Mouse (Mus musculus) midbrain, embryonic 16.5 days (tissue): ENCODE measurements around the gene Bscl2. TPM values are rescaled to one million over a fixed set of nuclear protein-coding genes. Genes with fewer than 3 reads are reported as not detected.

Experiments
- ATAC-seq: fragments of 200-750 bp; cut with Nextera tagmentation; 2 replicates; pipeline ENCODE4 v1.8.0; 2017; ENCODE audit warnings: moderate TSS enrichment
- H3K27ac ChIP-seq: fragments of 300-500 bp; sonication (generic); 2 replicates; pipeline ENCODE4 v1.5.1; 2014; ENCODE audit warnings: mild to moderate bottlenecking, low read length, mixed read lengths
- H3K27me3 ChIP-seq: fragments of 300-500 bp; sonication (generic); 2 replicates; pipeline ENCODE4 v1.6.1; 2014; ENCODE audit warnings: low read depth, low read length, mixed read lengths; ENCODE audit not compliant: control insufficient read depth, insufficient read depth
- H3K36me3 ChIP-seq: fragments of 300-500 bp; sonication (generic); 2 replicates; pipeline ENCODE4 v1.6.1; 2014; ENCODE audit warnings: mild to moderate bottlenecking, low read length, moderate library complexity, mixed read lengths; ENCODE audit not compliant: control insufficient read depth, insufficient read depth
- H3K4me1 ChIP-seq: fragments of 300-500 bp; sonication (generic); 2 replicates; pipeline ENCODE4 v1.6.1; 2014; ENCODE audit warnings: mild to moderate bottlenecking, low read length, mixed read lengths; ENCODE audit not compliant: control insufficient read depth, insufficient read depth
- H3K4me2 ChIP-seq: fragments of 300-500 bp; sonication (generic); 2 replicates; pipeline ENCODE4 v1.6.1; 2014; ENCODE audit warnings: mild to moderate bottlenecking, low read length, mixed read lengths
- H3K4me3 ChIP-seq: fragments of 300-500 bp; sonication (generic); 2 replicates; pipeline ENCODE4 v1.5.1; 2014; ENCODE audit warnings: low read depth, mild to moderate bottlenecking, low read length, moderate library complexity, mixed read lengths
- H3K9ac ChIP-seq: fragments of 300-500 bp; sonication (generic); 2 replicates; pipeline ENCODE4 v1.6.1; 2014; ENCODE audit warnings: low read depth, low read length, mixed read lengths
- H3K9me3 ChIP-seq: fragments of 300-500 bp; sonication (generic); replicated peaks from 2 replicates; pipeline ENCODE4 v1.6.1; 2014; ENCODE audit warnings: mild to moderate bottlenecking, low read length, mixed read lengths; ENCODE audit not compliant: control insufficient read depth, poor library complexity, severe bottlenecking
- WGBS: fragments of 180-500 bp; shearing (Covaris S2); extraction: QIAGEN DNeasy Blood & Tissue Kit; methylation state at CpG from one replicate; pipeline ENCODE4 v1.1.7; 2014; 5-methylcytosine and 5-hydroxymethylcytosine counted together
- polyA plus RNA-seq: library from polyadenylated mRNA; unstranded; fragments of >200 nt; fragmentation: Nextera tagmentation; extraction: Ambion mirVana; gene quantifications from 2 replicates; pipeline ENCODE4 v1.2.1, GENCODE M21; 2015

Gene Bscl2
- polyA plus RNA-seq, 1 experiment from 2014 or later: 105 TPM

- H3K4me3 ChIP-seq: peak overlapping the region; percentile 67
- no peaks in the 10 kb centered on the region for H3K9me3 ChIP-seq
- whole genome bisulfite sequencing: 10% methylated on average over 29 of the region's 29 CpGs
- H3K27me3 ChIP-seq: no peaks in the 10 kb centered on the region
- H3K27ac ChIP-seq: peak overlapping the region; percentile 95
- peak overlapping the region; percentile 87 for H3K4me2 ChIP-seq
- ATAC-seq: peak; percentile 36
- peak overlapping the region; percentile 92 for H3K9ac ChIP-seq
- peaks cover 11% of the 10 kb centered on the region for H3K4me1 ChIP-seq
- H3K36me3 ChIP-seq: peaks cover 5% of the 10 kb centered on the region
Observed at GRCm38 (mm10) chr19:8839908-8840791, 2.9 kb downstream of the Bscl2 start.

DNA sequence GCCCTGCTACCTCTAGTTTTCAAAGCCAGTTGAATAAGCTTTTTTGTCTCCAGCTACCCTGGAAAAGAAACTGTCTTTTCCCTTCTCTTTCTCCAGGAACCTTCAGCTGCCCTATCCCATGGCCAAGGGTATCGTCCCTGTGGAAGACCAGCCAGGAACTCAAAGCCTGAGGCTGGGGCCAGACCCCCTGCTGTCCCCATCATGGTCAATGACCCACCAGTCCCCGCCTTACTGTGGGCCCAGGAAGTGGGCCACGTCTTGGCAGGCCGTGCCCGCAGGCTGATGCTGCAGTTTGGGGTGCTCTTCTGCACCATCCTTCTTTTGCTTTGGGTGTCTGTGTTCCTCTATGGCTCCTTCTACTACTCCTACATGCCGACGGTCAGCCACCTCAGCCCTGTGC lies 3.7 kb downstream of the Bscl2 start:
- peak overlapping the region; percentile 92 for H3K9ac ChIP-seq
- H3K27me3 ChIP-seq: no peaks in the 10 kb centered on the region
- peaks cover 7% of the 10 kb centered on the region for H3K36me3 ChIP-seq
- no peak for ATAC-seq
- peak overlapping the region; percentile 95 for H3K27ac ChIP-seq
- 91% methylated on average over 7 of the region's 7 CpGs for WGBS
- H3K4me1 ChIP-seq: peaks cover 11% of the 10 kb centered on the region
- peak overlapping the region; percentile 67 for H3K4me3 ChIP-seq
- H3K9me3 ChIP-seq: no peaks in the 10 kb centered on the region
- peak overlapping the region; percentile 87 for H3K4me2 ChIP-seq

DNA sequence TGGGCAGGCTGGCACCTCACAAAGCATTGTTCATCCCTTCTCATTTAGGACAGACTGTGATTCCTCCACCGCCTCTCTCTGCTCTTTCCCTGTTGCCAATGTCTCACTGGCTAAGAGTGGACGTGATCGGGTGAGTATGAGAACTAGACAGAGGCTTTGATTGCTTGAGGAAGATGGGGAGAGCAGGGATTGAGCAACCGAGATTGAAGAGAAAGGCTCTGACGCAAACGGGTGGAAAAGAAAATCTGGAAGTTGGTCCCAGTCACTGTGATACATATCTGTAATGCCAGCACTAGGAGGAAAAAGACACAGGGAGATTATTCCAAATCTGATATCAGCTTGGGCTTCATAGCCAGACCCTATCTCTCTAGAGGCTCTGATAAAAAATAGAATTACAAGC lies 5.7 kb downstream of the Bscl2 start:
- Histone ChIP-seq H3K4me2 (no peak overlapping the region), H3K9me3 (no peaks in the 10 kb centered on the region), H3K27ac (no peak overlapping the region), H3K4me3 (no peak overlapping the region), H3K36me3 (peaks cover 19% of the 10 kb centered on the region), H3K9ac (no peak overlapping the region), H3K4me1 (peaks cover 11% of the 10 kb centered on the region), H3K27me3 (no peaks in the 10 kb centered on the region)
- WGBS: 87% methylated on average over 6 of the region's 6 CpGs
- no peak for ATAC-seq

DNA sequence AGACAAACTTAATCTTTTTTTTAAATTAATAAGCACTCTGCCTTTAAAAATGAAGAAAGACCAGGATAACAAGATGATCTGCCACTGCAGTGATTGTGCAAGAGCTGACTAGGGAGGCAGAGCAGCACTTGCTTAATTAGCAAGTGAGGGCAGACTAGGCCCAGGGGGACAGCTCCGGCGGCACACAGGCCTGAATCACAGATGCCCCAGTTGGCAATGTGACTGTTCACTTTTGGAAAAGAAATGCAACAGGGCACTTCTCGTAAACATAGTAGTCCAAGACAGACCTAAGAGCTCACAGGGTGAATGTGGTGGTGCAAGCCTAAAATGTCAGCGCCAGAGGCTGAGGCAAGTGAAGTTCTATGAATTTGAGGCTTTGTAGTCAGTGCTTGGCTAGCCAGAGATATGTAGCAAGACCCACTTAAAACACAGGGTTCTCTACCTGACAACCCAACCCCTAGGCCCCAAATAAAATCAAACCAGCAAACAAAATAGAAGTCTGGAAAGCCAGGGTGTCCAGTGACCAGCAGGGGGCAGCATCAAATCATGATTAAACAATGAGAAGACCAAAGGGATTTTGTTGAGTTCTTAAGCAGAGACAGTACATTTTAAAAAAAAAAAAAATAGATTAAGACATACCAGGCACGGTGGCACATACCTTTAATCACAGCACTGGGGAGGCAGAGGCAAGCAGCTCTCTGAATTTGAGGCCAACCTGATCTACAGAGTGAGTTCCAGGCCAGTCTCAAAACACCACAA lies 7.3 kb downstream of the Bscl2 start:
- no peak for ATAC-seq
- 53% methylated on average over 5 of the region's 5 CpGs for WGBS
- H3K4me1 ChIP-seq: peaks cover 11% of the 10 kb centered on the region
- no peaks in the 10 kb centered on the region for H3K9me3 ChIP-seq
- no peak overlapping the region for H3K4me2 ChIP-seq
- peak overlapping the region; percentile 39; the same call in 1 of the 2 replicates for H3K9ac ChIP-seq
- no peak overlapping the region for H3K27ac ChIP-seq
- H3K4me3 ChIP-seq: no peak overlapping the region
- peaks cover 28% of the 10 kb centered on the region for H3K36me3 ChIP-seq
- no peaks in the 10 kb centered on the region for H3K27me3 ChIP-seq

DNA sequence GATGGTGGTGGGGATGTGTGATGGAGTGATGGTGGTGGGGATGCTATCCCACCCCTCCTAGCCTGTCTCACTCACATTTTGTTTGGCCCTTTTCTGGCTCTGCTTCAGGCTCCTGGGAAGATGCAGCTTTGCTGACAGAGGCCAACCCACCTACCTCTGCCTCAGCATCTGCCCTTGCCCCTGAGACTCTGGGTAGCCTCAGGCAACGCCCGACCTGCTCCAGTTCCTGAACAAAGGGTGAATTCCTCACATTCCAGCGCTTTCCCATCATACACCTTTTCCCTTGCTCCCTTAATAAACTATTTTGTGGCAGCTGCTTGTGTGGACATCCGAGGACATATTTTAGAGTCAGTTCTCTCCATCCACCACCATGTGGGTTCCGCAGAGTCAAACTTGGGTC lies 11.1 kb downstream of the Bscl2 start:
- 80% methylated on average over 5 of the region's 5 CpGs for WGBS
- Histone ChIP-seq H3K9me3 (no peaks in the 10 kb centered on the region), H3K4me1 (0 out of 2 replicates have a peak, but pooled peaks cover 2% of the 10 kb centered on the region), H3K4me3 (no peak overlapping the region), H3K4me2 (no peak overlapping the region), H3K27me3 (no peaks in the 10 kb centered on the region), H3K36me3 (peaks cover 25% of the 10 kb centered on the region), H3K27ac (no peak overlapping the region), H3K9ac (no peak overlapping the region)
- ATAC-seq: no peak

DNA sequence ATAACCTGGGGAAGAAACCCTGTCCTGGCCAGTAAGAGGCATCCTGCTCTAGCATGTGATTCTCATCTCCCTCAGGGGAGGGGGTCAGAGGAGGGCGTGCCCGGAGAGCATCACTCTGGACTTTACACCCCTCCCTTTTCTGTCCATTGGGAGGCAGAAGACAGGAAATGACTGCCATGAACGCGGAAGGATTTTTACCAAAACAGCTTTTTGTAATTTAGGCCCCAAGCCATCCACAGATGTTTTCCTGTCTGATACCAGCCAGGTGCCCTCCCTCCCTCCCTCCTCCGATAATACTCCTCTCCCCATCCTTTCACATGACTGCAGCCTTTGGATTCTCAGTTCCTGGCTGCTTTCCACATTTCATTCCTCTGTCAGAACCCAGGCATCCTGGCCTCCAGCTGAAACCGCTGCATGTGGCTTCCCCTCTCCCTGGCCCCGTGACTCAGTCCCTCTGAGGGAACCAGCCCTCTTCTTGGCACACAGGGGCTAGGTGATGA lies 13.2 kb downstream of the Bscl2 start, which contains the start of gene Lrrn4cl:
Gene Lrrn4cl (plus strand): TSS at position 367 of the 500 bp plus-strand sequence.
- Histone ChIP-seq H3K4me2 (no peak within 1 kb of the TSS), H3K27ac (0 out of 2 replicates have a peak within 1 kb of the TSS, but pooled peaks have one; percentile 11), H3K36me3 (peaks cover 25% of the 10 kb centered on the region), H3K27me3 (no peaks in the 10 kb centered on the region), H3K4me1 (0 out of 2 replicates have a peak, but pooled peaks cover 2% of the 10 kb centered on the region), H3K9ac (no peak within 1 kb of the TSS), H3K4me3 (no peak within 1 kb of the TSS), H3K9me3 (no peaks in the 10 kb centered on the region)
- 0 out of 2 replicates have a peak, but pooled peaks have one; percentile 40 for ATAC-seq
- 36% methylated on average over 7 of the region's 7 CpGs for WGBS

GRCm38 (mm10) chr19:8851639-8852038 lies 14.4 kb downstream of the Bscl2 start:
- ATAC-seq: no peak
- 52% methylated on average over 7 of the region's 7 CpGs for WGBS
- H3K27me3 ChIP-seq: no peaks in the 10 kb centered on the region
- 0 out of 2 replicates have a peak, but pooled peaks cover 2% of the 10 kb centered on the region for H3K4me1 ChIP-seq
- no peak overlapping the region for H3K9ac ChIP-seq
- H3K4me3 ChIP-seq: no peak overlapping the region
- peaks cover 15% of the 10 kb centered on the region for H3K36me3 ChIP-seq
- H3K9me3 ChIP-seq: no peaks in the 10 kb centered on the region
- H3K27ac ChIP-seq: no peak overlapping the region
- no peak overlapping the region for H3K4me2 ChIP-seq

DNA sequence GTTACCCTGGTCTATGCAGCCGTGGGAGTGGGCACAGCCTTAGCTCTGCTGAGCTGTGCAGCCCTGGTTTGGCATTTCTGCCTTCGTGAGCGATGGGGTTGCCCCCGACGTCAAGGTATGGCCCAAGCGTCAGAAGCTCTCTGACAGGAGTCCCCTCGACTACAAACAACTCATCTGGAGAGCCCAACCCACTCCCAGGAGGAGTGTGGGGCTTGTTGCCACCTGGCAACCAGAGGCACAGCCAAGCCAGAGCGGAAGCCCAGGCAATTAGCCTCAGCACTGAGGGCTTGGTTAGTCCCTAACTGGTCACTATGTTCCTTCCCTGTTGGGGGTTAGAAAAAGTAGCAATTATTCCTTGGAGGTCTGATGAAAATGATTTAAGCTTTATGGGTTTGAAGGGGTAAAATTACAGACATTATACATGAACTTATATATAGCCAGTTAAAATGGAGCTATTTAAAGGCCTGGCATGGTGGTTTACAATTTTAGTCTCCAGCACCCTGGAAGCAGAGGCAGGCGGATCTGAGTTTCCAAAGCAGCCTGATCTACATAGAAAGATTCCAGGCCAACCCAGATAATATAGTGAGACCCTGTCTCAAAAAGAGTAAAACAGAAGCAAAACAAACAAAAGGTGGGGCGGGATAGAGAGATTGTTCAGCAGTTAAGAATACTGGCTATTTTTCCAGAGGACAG lies 15.1 kb downstream of the Bscl2 start:
- no peaks in the 10 kb centered on the region for H3K9me3 ChIP-seq
- H3K27me3 ChIP-seq: no peaks in the 10 kb centered on the region
- peaks cover 10% of the 10 kb centered on the region for H3K36me3 ChIP-seq
- no peak overlapping the region for H3K4me3 ChIP-seq
- H3K4me1 ChIP-seq: 0 out of 2 replicates have a peak, but pooled peaks cover 2% of the 10 kb centered on the region
- no peak for ATAC-seq
- 62% methylated on average over 10 of the region's 10 CpGs for WGBS
- H3K4me2 ChIP-seq: no peak overlapping the region
- H3K9ac ChIP-seq: no peak overlapping the region
- H3K27ac ChIP-seq: no peak overlapping the region
